Comparison of ENCODE assay signal across 31 mouse cellular contexts in the genomic region with DNA sequence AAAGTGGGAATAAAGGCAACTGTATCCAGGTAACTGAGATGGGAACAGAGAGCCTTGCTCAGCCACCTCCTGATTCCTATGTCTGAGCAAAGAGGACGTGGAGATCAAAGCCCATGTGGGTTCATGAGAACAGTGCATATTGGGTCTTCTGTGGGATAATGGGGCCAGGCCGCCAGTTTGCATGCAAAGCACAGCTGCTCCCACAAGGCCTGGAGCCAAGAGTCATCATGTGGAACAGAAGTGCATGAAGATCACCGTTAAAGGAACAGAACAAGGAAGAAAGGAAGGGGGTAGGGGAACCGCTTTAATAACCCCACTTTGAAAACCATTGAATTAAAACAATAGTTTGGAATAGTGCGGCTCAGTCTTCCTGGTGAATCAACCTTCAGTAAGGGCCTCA. TPM values are rescaled to one million over a fixed set of nuclear protein-coding genes. Genes with fewer than 3 reads are reported as not detected.
DNase-seq lines count a peak whose midpoint lies in the region; ATAC-seq and TF ChIP-seq lines count a peak whose summit lies in the region.
"Had no signal": no experiment of that assay in that cellular context is flagged by ENCODE, and none has a peak within 500 bp of the region (broad histone marks: within the 10 kb centered on the region; RNA-seq: fewer than 3 reads in every experiment).

No protein-coding gene starts in this region.

- no peaks in the 10 kb centered on the region for H3K27me3 ChIP-seq in forebrain, embryonic 14.5 days (replicated peaks; ENCODE audit: control insufficient read depth, insufficient read depth, low read length)
- no peaks in the 10 kb centered on the region for H3K27me3 ChIP-seq in forebrain, embryonic 16.5 days (replicated peaks; ENCODE audit: control insufficient read depth, insufficient read depth, low read length)
- H3K27me3 ChIP-seq in midbrain, postnatal 0 days (ENCODE audit: insufficient read depth, low read length), result no peaks in the 10 kb centered on the region
- H3K27me3 ChIP-seq in midbrain, embryonic 14.5 days (ENCODE audit: control insufficient read depth, insufficient read depth, low read length), result no peaks in the 10 kb centered on the region
- H3K27me3 ChIP-seq: embryonic facial prominence, embryonic 15.5 days; midbrain, embryonic 12.5 days; Patski had no signal

- H3K9me3 ChIP-seq in forebrain, embryonic 14.5 days (replicated peaks; ENCODE audit: control insufficient read depth, low read length), result no peaks in the 10 kb centered on the region
- no peaks in the 10 kb centered on the region for H3K9me3 ChIP-seq in forebrain, embryonic 16.5 days (ENCODE audit: control insufficient read depth, low read length)
- no peaks in the 10 kb centered on the region for H3K9me3 ChIP-seq in midbrain, postnatal 0 days (ENCODE audit: low read length)
- no peaks in the 10 kb centered on the region for H3K9me3 ChIP-seq in midbrain, embryonic 14.5 days (ENCODE audit: control insufficient read depth, low read length)
- H3K9me3 ChIP-seq: embryonic facial prominence, embryonic 10.5 days; forebrain, embryonic 12.5 days; hindbrain, embryonic 12.5 days; limb, embryonic 10.5 days; limb, embryonic 15.5 days; midbrain, embryonic 12.5 days; neural tube, embryonic 15.5 days had no signal

- H3K36me3 ChIP-seq in forebrain, embryonic 14.5 days (ENCODE audit: control insufficient read depth, insufficient read depth, low read length), result no peaks in the 10 kb centered on the region
- H3K36me3 ChIP-seq in forebrain, embryonic 16.5 days (ENCODE audit: control insufficient read depth, insufficient read depth), result no peaks in the 10 kb centered on the region
- no peaks in the 10 kb centered on the region for H3K36me3 ChIP-seq in midbrain, postnatal 0 days (ENCODE audit: insufficient read depth, low read length)
- no peaks in the 10 kb centered on the region for H3K36me3 ChIP-seq in midbrain, embryonic 14.5 days (ENCODE audit: control insufficient read depth, insufficient read depth, low read length)
- H3K36me3 ChIP-seq: embryonic facial prominence, embryonic 10.5 days; embryonic facial prominence, embryonic 15.5 days; forebrain, embryonic 12.5 days; hindbrain, embryonic 12.5 days; limb, embryonic 10.5 days; limb, embryonic 15.5 days; liver, embryonic 13.5 days; midbrain, embryonic 12.5 days; neural tube, embryonic 15.5 days had no signal

- 40% methylated on average over 5 of the region's 5 CpGs for WGBS in forebrain, embryonic 14.5 days
- WGBS in forebrain, embryonic 16.5 days, result 30% methylated on average over 5 of the region's 5 CpGs
- WGBS in midbrain, postnatal 0 days, result 51% methylated on average over 5 of the region's 5 CpGs
- 55% methylated on average over 5 of the region's 5 CpGs for WGBS in midbrain, embryonic 14.5 days

- no peak overlapping the region for H3K9ac ChIP-seq in forebrain, embryonic 14.5 days (ENCODE audit: low read length)
- no peak overlapping the region for H3K9ac ChIP-seq in forebrain, embryonic 16.5 days (replicated peaks; ENCODE audit: low read depth, low read length)
- no peak overlapping the region for H3K9ac ChIP-seq in midbrain, postnatal 0 days (replicated peaks; ENCODE audit: low read length, poor library complexity, severe bottlenecking)
- no peak overlapping the region for H3K9ac ChIP-seq in midbrain, embryonic 14.5 days (replicated peaks; ENCODE audit: low read length)
- H3K9ac ChIP-seq: embryonic facial prominence, embryonic 15.5 days; forebrain, embryonic 12.5 days; hindbrain, embryonic 12.5 days; limb, embryonic 15.5 days; liver, embryonic 13.5 days; midbrain, embryonic 12.5 days; neural tube, embryonic 15.5 days had no signal

- no peak overlapping the region for H3K27ac ChIP-seq in forebrain, embryonic 14.5 days (ENCODE audit: low read depth, low read length)
- no peak overlapping the region for H3K27ac ChIP-seq in forebrain, embryonic 16.5 days (ENCODE audit: low read length)
- no peak overlapping the region for H3K27ac ChIP-seq in midbrain, postnatal 0 days (ENCODE audit: low read depth, low read length)
- H3K27ac ChIP-seq in midbrain, embryonic 14.5 days (replicated peaks; ENCODE audit: low read depth, low read length), result no peak overlapping the region
- H3K27ac ChIP-seq: embryonic facial prominence, embryonic 10.5 days; embryonic facial prominence, embryonic 15.5 days; forebrain, embryonic 12.5 days; hindbrain, embryonic 12.5 days; limb, embryonic 10.5 days; limb, embryonic 15.5 days; liver, embryonic 13.5 days; midbrain, embryonic 12.5 days; neural tube, embryonic 15.5 days had no signal

- no peak overlapping the region for H3K4me2 ChIP-seq in forebrain, embryonic 14.5 days (ENCODE audit: low read length)
- H3K4me2 ChIP-seq in forebrain, embryonic 16.5 days (ENCODE audit: low read length), result no peak overlapping the region
- H3K4me2 ChIP-seq in midbrain, postnatal 0 days (ENCODE audit: low read depth, low read length, poor library complexity, severe bottlenecking), result no peak overlapping the region
- no peak overlapping the region for H3K4me2 ChIP-seq in midbrain, embryonic 14.5 days (ENCODE audit: low read length)
- H3K4me2 ChIP-seq: embryonic facial prominence, embryonic 15.5 days; forebrain, embryonic 12.5 days; hindbrain, embryonic 12.5 days; limb, embryonic 15.5 days; liver, embryonic 13.5 days; midbrain, embryonic 12.5 days; neural tube, embryonic 15.5 days had no signal

- no peak for TF ChIP-seq CTCF in midbrain, postnatal 0 days (IDR thresholded peaks at IDR 0.05)

- no peak overlapping the region for H3K4me3 ChIP-seq in forebrain, embryonic 14.5 days (ENCODE audit: low read depth, low read length)
- H3K4me3 ChIP-seq in forebrain, embryonic 16.5 days (replicated peaks; ENCODE audit: low read length), result no peak overlapping the region
- H3K4me3 ChIP-seq in midbrain, postnatal 0 days (ENCODE audit: low read depth, low read length), result no peak overlapping the region
- H3K4me3 ChIP-seq in midbrain, embryonic 14.5 days (replicated peaks; ENCODE audit: low read depth, low read length), result no peak overlapping the region
- H3K4me3 ChIP-seq: embryonic facial prominence, embryonic 10.5 days; embryonic facial prominence, embryonic 15.5 days; forebrain, embryonic 12.5 days; hindbrain, embryonic 12.5 days; limb, embryonic 10.5 days; limb, embryonic 15.5 days; liver, embryonic 13.5 days; megakaryocyte, embryonic 14.5 days; midbrain, embryonic 12.5 days; neural tube, embryonic 15.5 days had no signal

- H3K4me1 ChIP-seq in forebrain, embryonic 14.5 days (ENCODE audit: control insufficient read depth, insufficient read depth, low read length), result peaks cover 5% of the 10 kb centered on the region; the same call in 1 of the 2 replicates
- peaks cover 15% of the 10 kb centered on the region for H3K4me1 ChIP-seq in forebrain, embryonic 16.5 days (replicated peaks; ENCODE audit: control insufficient read depth, insufficient read depth, low read length)
- no peaks in the 10 kb centered on the region for H3K4me1 ChIP-seq in midbrain, postnatal 0 days (ENCODE audit: insufficient read depth, low read length)
- 0 out of 2 replicates have a peak, but pooled peaks cover 3% of the 10 kb centered on the region for H3K4me1 ChIP-seq in midbrain, embryonic 14.5 days (ENCODE audit: control insufficient read depth, insufficient read depth, low read length)
- H3K4me1 ChIP-seq: hindbrain, embryonic 12.5 days; liver, embryonic 13.5 days had no signal

- DNase-seq in forebrain, embryonic 14.5 days (ENCODE audit: low spot score), result peak; percentile 43
- DNase-seq in kidney, adult 9 months, result peak; percentile 36
- DNase-seq in kidney, postnatal 25 days, result no peak
- peak; percentile 75 for DNase-seq in midbrain, postnatal 0 days (ENCODE audit: low spot score)
- DNase-seq in midbrain, embryonic 14.5 days, result no peak
- DNase-seq in frontal cortex, adult 2 months (ENCODE audit: extremely low spot score in 1 of 2, low spot score in 1 of 2), result no peak
- DNase-seq: adrenal gland, postnatal 10 days; cerebellum, adult 11 months; cerebellum, postnatal 25 days; gastrocnemius, postnatal 10 days; kidney, postnatal 14 days; liver, embryonic 13.5 days; lung, adult 18-20 months; retina, postnatal 1 day; spleen, adult 18-20 months; thymus, postnatal 36 days had no signal

- ATAC-seq in forebrain, embryonic 14.5 days, result no peak
- ATAC-seq in forebrain, embryonic 16.5 days, result no peak
- no peak for ATAC-seq in midbrain, postnatal 0 days (ENCODE audit: low FRiP score)
- ATAC-seq in midbrain, embryonic 14.5 days (ENCODE audit: low FRiP score, low TSS enrichment), result no peak
- ATAC-seq: intestine, embryonic 16.5 days; lung, postnatal 0 days; Patski had no signal

RNA-seq across cellular contexts. Expression of gene Gm266, which starts 12.7 kb away (rescaled TPM):
- 0.84 and 0.99 TPM in 2 replicates for polyA plus RNA-seq in forebrain, embryonic 14.5 days (2014; fragmentation: Nextera tagmentation; extraction: Ambion mirVana)
- 0.23 and 1.1 TPM in 2 replicates for polyA plus RNA-seq in forebrain, embryonic 16.5 days (2015; fragmentation: Nextera tagmentation; extraction: Ambion mirVana)
- 9.6 and 12.6 TPM in 2 replicates for total RNA-seq in midbrain, postnatal 0 days (2014; rRNA removed)
- 8.4 and 9.7 TPM in 2 replicates for polyA plus RNA-seq in midbrain, postnatal 0 days (2015; fragmentation: Nextera tagmentation; extraction: Ambion mirVana)
- polyA plus RNA-seq in midbrain, embryonic 14.5 days (2014; fragmentation: Nextera tagmentation; extraction: Ambion mirVana), result 1.5 and 1.9 TPM in 2 replicates
- polyA plus RNA-seq in frontal cortex, adult 2 months (2012; rRNA removed), result 6.4 and 7.4 TPM in 2 replicates
- total RNA-seq: MEL; monocyte, adult 5-6 weeks had no signal

RNA-seq across cellular contexts. Expression of gene Tnfaip2, which starts 30.6 kb away (rescaled TPM):
- 0.28 and 1.1 TPM in 2 replicates for polyA plus RNA-seq in forebrain, embryonic 14.5 days (2014; fragmentation: Nextera tagmentation; extraction: Ambion mirVana)
- 0.63 and 0.84 TPM in 2 replicates for polyA plus RNA-seq in forebrain, embryonic 16.5 days (2015; fragmentation: Nextera tagmentation; extraction: Ambion mirVana)
- 1.5 and 3.8 TPM in 2 replicates for total RNA-seq in midbrain, postnatal 0 days (2014; rRNA removed)
- polyA plus RNA-seq in midbrain, postnatal 0 days (2015; fragmentation: Nextera tagmentation; extraction: Ambion mirVana), result 0.38 and 0.49 TPM in 2 replicates
- polyA plus RNA-seq in midbrain, embryonic 14.5 days (2014; fragmentation: Nextera tagmentation; extraction: Ambion mirVana), result 0.28 and 0.82 TPM in 2 replicates
- polyA plus RNA-seq in frontal cortex, adult 2 months (2012; rRNA removed), result 1.0 and 1.5 TPM in 2 replicates

RNA-seq across cellular contexts. Expression of gene Exoc3l4, which starts 56.1 kb away (rescaled TPM):
- 2.2 and 2.7 TPM in 2 replicates for polyA plus RNA-seq in forebrain, embryonic 14.5 days (2014; fragmentation: Nextera tagmentation; extraction: Ambion mirVana)
- 1.9 and 2.5 TPM in 2 replicates for polyA plus RNA-seq in forebrain, embryonic 16.5 days (2015; fragmentation: Nextera tagmentation; extraction: Ambion mirVana)
- total RNA-seq in midbrain, postnatal 0 days (2014; rRNA removed), result 2.4 and 3.3 TPM in 2 replicates
- polyA plus RNA-seq in midbrain, postnatal 0 days (2015; fragmentation: Nextera tagmentation; extraction: Ambion mirVana), result 1.7 and 2.8 TPM in 2 replicates
- polyA plus RNA-seq in midbrain, embryonic 14.5 days (2014; fragmentation: Nextera tagmentation; extraction: Ambion mirVana), result 1.6 and 2.1 TPM in 2 replicates
- 3.8 and 4.8 TPM in 2 replicates for polyA plus RNA-seq in frontal cortex, adult 2 months (2012; rRNA removed)
- total RNA-seq: monocyte, adult 5-6 weeks had no signal

Comparison
In these comparisons a context has a peak if more than half of its experiments do, and no peak if none do; other contexts are left out.
1. DNase-seq: peak in forebrain, embryonic 14.5 days (single experiment), kidney, adult 9 months (single experiment) and midbrain, postnatal 0 days (single experiment); none in kidney, postnatal 25 days (0 of 2), midbrain, embryonic 14.5 days (single experiment) and frontal cortex, adult 2 months (0 of 2).